Mouse (Mus musculus): ENCODE measurements at regions not wholly inside any gene's neighbourhood (a gene's known extent, or its start where the extent isn't known, plus 50 kb on each side); places are given as distances from the start of the nearest gene placed in this dataset.

DNA sequence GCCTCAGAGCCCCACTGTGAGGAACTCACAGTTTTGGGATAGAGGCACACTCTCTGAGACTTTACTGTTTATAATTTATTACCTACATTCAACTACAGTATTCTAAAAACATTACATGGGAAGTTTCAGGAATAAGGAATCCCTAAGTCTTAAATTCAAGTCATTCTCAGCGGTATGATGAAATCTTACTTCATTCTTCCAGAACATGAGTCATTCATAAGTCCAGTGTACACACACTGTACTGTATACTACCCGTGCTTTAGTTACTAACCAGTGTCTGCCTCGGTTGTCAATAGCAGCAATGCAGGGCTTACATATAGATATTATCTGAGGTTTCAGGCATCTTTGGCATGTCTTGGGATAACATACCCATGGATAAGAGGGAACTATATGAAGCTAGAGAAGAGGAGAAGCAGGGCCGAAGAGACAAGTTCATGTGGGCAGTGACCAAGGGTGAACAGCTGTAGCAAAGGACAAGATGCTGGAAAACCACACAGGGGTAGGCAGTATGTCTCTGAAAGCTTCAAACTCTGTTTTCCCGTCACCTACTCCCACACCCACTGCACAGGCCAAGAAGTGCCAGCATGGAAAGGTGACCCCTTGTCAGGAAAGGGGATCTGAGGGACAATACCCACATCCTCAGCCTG is 55.5 kb upstream of the Zfp703 start:
- 67% methylated on average over 5 of the region's 5 CpGs for WGBS (ENCODE audit: insufficient replicate concordance)

DNA sequence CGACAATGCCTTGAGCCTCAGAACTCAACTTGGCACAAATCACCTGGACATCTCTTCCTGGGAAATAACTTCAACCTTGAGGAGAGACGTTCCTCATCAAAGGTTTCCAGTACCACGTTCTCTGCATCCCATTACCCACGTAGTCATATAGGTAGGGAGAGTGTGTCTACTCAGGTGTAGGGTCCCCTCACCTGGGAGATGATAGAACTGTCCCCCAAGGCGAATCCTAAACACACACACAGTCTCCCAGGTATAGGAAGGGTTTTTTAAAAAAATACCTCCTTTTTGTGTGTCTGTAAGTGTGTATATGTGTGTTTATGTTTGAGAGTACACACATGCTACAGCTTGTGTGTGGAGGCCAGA is 55.0 kb upstream of the Zfp703 start:
- Histone ChIP-seq H3K9me3 (replicated peaks) (no peaks in the 10 kb centered on the region), H3K27me3 (no peaks in the 10 kb centered on the region), H3K4me1 (replicated peaks) (no peaks in the 10 kb centered on the region), H3K9ac (no peak overlapping the region), H3K36me3 (no peaks in the 10 kb centered on the region), H3K4me3 (replicated peaks) (no peak overlapping the region), H3K4me2 (no peak overlapping the region), H3K27ac (no peak overlapping the region)
- ATAC-seq (ENCODE audit: low read depth) (no peak), DNase-seq (no peak)
- 59% methylated on average over 5 of the region's 5 CpGs for WGBS (ENCODE audit: insufficient replicate concordance)

More for the DNA sequence above, 55.5 kb upstream of the Zfp703 start:
- no peaks in the 10 kb centered on the region for H3K27me3 ChIP-seq
- H3K27ac ChIP-seq, result no peak overlapping the region
- no peak overlapping the region for H3K4me3 ChIP-seq (replicated peaks)
- no peaks in the 10 kb centered on the region for H3K4me1 ChIP-seq (replicated peaks)
- ATAC-seq (ENCODE audit: low read depth) (no peak), DNase-seq (no peak)
- no peaks in the 10 kb centered on the region for H3K36me3 ChIP-seq
- H3K9me3 ChIP-seq (replicated peaks), result no peaks in the 10 kb centered on the region
- no peak overlapping the region for H3K4me2 ChIP-seq
- no peak overlapping the region for H3K9ac ChIP-seq

DNA sequence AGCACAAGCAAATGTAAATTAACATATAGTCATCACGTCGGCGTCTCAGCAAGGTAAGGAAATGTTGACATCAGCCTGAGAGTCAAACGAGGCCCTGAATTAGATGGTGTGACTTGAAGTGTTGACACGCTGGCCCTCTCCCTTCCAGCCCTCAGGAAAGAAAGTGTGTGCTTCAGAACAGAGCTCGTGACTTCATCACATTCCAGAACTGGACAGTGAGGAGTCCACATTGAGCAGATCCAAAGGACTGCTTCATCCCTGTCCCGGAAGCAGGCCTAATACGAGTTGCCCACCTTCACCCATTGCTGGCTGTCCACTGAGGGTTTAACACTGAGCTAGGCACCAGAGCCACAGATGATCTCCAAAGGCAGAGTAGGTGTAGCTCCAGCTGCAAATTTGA is 54.0 kb upstream of the Zfp703 start:
- no peak overlapping the region for H3K27ac ChIP-seq
- H3K4me2 ChIP-seq, result no peak overlapping the region
- DNase-seq (no peak), ATAC-seq (ENCODE audit: low read depth) (no peak)
- H3K4me3 ChIP-seq (replicated peaks), result no peak overlapping the region
- no peaks in the 10 kb centered on the region for H3K4me1 ChIP-seq (replicated peaks)
- H3K9ac ChIP-seq, result no peak overlapping the region
- H3K27me3 ChIP-seq, result no peaks in the 10 kb centered on the region
- whole genome bisulfite sequencing (ENCODE audit: insufficient replicate concordance), result 75% methylated on average over 8 of the region's 8 CpGs
- H3K9me3 ChIP-seq (replicated peaks), result no peaks in the 10 kb centered on the region
- no peaks in the 10 kb centered on the region for H3K36me3 ChIP-seq

Measured in liver, embryonic 13.5 days (tissue).